Mouse (Mus musculus): Measurements from ENCODE around the gene Rps18. TPM values are rescaled to one million over a fixed set of nuclear protein-coding genes. Genes with fewer than 3 reads are reported as not detected.

Gene Rps18
- polyA plus RNA-seq, 1 experiment: 1,668 TPM

DNA sequence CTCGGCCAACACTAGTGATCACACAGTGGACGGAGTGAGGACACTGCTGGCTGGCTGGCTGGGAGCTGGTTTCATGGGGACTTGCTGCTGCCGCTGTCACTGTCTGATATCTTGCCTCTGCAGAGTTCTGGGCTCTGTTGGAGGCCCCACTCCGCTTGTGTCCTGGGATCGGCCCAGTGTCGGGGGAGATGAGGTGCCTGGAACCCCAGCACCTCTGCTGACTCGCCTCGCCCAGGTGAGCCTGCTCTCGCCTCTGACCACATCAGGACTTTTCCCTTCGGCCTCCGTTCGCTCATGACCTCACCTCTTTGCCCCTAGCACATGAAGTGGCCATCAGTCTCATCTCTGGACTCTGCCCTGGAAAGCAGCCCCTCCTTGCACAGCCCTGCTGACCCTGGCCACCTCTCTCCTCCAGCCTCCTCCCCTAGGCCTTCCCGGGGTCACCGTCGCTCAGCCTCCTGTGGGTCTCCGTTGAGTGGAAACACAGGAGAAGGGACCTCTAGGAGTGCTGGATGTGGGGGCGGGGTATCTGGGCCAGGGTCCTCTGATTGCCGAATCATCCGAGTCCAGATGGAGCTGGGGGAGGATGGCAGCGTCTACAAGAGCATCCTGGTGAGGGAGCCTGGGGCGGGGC lies 20.3 kb downstream of the Rps18 start:
- TF ChIP-seq CTCF (IDR thresholded peaks at IDR 0.05; ENCODE audit: borderline replicate concordance, insufficient read depth, low read length) (no peak), POLR2A (IDR thresholded peaks at IDR 0.05; ENCODE audit: low read depth, low read length) (no peak)
- H3K27ac ChIP-seq (ENCODE audit: insufficient read depth, low read length): no peak overlapping the region
- H3K4me3 ChIP-seq (ENCODE audit: insufficient read depth, low read length): no peak overlapping the region
- peaks cover 4% of the 10 kb centered on the region; the same call in 1 of the 2 replicates for H3K4me1 ChIP-seq (ENCODE audit: control insufficient read depth, insufficient read depth, low read length)

DNA sequence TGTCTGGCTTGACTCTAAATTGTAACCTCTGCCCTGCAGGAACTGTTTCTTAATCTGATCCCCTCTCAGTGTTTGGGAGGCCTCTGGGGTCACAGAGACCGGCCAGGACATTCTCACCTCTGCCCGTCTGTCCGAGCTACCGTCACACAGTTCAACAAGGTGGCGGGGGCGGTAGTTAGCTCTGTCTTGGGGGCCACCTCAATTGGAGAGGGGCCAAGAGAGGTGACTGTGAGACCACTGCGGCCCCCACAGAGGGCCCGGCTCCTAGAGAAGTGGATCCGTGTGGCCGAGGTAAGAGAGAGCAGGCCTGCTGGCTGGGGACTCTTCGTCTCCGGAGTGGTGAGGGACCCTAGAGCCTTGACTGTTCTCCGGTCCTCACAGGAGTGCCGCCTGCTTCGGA lies 22.8 kb downstream of the Rps18 start:
- TF ChIP-seq POLR2A (IDR thresholded peaks at IDR 0.05; ENCODE audit: low read depth, low read length) (no peak), CTCF (IDR thresholded peaks at IDR 0.05; ENCODE audit: borderline replicate concordance, insufficient read depth, low read length) (no peak)
- no peaks in the 10 kb centered on the region for H3K4me1 ChIP-seq (ENCODE audit: control insufficient read depth, insufficient read depth, low read length)
- H3K4me3 ChIP-seq (ENCODE audit: insufficient read depth, low read length): no peak overlapping the region
- no peak overlapping the region for H3K27ac ChIP-seq (ENCODE audit: insufficient read depth, low read length)

DNA sequence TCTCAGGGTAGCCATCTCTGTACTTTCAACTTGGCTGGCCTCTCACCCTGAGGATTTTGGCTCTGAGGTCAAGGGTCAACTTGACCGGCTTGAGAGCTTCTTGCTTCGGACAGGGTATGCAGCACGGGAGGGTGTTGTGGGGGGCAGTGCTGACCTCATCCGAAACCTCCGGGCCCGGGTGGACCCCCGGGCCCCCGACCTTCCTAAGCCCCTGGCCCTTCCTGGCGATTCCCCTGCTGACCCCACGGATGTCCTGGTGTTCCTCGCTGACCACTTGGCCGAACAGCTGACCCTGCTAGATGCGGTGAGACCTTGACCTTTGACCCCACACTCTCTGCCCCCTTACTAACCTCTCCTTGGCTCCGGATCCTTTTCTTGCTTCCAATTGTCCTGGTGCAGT lies 23.4 kb downstream of the Rps18 start:
- H3K27ac ChIP-seq (ENCODE audit: insufficient read depth, low read length): no peak overlapping the region
- TF ChIP-seq CTCF (IDR thresholded peaks at IDR 0.05; ENCODE audit: borderline replicate concordance, insufficient read depth, low read length): no peak
- TF ChIP-seq POLR2A (IDR thresholded peaks at IDR 0.05; ENCODE audit: low read depth, low read length): no peak
- H3K4me1 ChIP-seq (ENCODE audit: control insufficient read depth, insufficient read depth, low read length): no peaks in the 10 kb centered on the region
- no peak overlapping the region for H3K4me3 ChIP-seq (ENCODE audit: insufficient read depth, low read length)

DNA sequence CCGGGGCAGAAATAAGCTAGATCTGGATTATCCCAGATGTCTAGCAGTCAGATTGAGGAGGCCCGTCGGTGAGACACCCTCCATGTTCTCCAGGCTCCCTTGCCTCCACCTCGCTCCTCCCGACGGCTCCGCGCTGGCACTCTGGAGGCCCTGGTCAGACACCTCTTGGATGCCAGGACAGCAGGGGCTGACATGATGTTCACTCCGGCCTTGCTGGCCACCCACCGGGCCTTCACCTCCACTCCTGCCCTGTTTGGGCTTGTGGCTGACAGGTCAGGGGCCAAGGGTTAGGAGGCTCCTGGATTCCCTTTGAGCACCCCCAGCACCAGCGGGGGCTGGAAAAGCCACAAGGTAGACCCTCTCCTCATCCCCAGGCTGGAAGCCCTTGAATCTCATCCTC lies 23.9 kb downstream of the Rps18 start:
- TF ChIP-seq CTCF (IDR thresholded peaks at IDR 0.05; ENCODE audit: borderline replicate concordance, insufficient read depth, low read length) (no peak), POLR2A (IDR thresholded peaks at IDR 0.05; ENCODE audit: low read depth, low read length) (no peak)
- Histone ChIP-seq H3K4me1 (ENCODE audit: control insufficient read depth, insufficient read depth, low read length) (no peaks in the 10 kb centered on the region), H3K27ac (ENCODE audit: insufficient read depth, low read length) (no peak overlapping the region), H3K4me3 (ENCODE audit: insufficient read depth, low read length) (no peak overlapping the region)

DNA sequence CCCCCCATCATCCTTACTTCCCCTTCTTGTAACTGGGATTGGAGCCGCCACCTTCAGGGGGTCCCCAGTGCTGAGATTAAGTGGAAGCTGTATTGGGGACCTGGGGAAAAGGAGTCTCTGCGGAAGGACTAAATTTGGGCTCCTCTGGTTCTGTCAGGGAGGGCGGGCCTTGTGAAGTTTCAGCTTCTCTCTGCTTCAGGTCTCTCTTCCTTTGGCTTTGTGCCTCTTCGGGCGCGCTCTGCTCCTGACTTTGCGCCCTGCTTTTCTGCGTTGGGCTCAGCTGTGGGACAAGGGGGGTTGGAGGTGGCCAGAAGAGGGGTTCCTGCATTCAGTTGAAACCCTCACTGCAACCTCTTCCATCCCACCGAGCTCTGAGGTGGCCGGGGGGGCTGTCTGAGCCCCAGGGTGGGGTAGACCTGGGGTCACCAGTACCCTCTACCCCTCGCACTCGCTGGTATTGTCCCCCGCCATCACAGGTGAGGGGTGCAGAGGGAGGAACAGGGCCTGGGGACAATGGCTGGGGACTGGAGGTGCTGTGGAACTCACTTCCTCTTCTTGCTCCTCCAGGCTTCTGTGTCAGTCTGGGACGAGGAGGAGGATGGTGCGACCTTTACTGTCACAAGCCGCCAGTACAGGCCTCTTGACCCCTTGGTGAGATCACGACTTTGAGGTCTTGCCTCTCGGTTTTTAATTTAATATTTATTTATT lies 24.5 kb downstream of the Rps18 start:
- no peaks in the 10 kb centered on the region for H3K4me1 ChIP-seq (ENCODE audit: control insufficient read depth, insufficient read depth, low read length)
- H3K4me3 ChIP-seq (ENCODE audit: insufficient read depth, low read length): peak overlapping the region; percentile 77
- TF ChIP-seq POLR2A (IDR thresholded peaks at IDR 0.05; ENCODE audit: low read depth, low read length) (no peak), CTCF (IDR thresholded peaks at IDR 0.05; ENCODE audit: borderline replicate concordance, insufficient read depth, low read length) (no peak)
- no peak overlapping the region for H3K27ac ChIP-seq (ENCODE audit: insufficient read depth, low read length)

DNA sequence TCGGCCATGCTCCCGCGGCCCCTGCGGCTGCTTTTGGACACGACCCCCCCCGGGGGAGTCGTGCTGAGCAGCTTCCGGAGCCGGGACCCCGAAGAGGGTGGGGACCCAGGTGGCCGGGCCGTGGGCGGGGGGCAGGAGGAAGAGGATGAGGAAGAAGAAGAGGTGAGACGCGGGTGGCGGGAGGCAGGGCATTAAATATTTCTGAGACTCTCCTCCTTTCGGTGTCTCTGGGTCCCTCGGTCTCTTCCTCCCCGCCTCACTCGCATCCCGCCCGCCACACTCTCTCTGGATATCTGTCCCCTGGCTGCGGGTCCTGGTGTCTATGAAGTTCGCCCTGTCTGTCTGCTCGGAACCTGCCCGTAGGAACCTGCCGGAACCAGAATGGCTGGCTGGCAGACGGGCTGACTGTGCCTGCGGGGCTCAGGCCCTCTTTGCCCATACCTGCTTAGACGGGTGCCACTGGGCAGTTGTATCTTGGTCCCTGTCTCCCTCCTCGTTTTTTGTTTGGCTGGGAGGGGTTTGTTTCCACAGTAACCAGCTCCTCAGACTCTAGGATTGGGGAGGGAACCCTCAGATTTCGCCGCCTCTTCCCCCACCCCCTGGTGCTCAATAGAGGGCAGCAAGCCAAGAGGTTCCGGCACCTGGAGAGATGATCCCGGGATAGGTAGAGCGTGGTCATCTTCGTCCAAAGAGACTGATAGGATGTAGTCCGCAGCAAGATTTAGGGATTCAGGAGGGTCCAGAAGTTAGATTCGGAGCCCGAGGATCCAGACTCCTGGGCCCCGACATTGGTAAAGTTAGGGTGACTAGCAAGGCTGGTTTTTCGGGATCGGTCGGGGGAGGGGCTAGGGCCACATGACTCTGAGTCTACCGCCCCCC lies 25.3 kb downstream of the Rps18 start:
- Histone ChIP-seq H3K27ac (ENCODE audit: insufficient read depth, low read length) (0 out of 2 replicates have a peak overlapping the region, but pooled peaks have one; percentile 36), H3K4me1 (ENCODE audit: control insufficient read depth, insufficient read depth, low read length) (no peaks in the 10 kb centered on the region), H3K4me3 (ENCODE audit: insufficient read depth, low read length) (peak overlapping the region; percentile 77)
- no peak for TF ChIP-seq CTCF (IDR thresholded peaks at IDR 0.05; ENCODE audit: borderline replicate concordance, insufficient read depth, low read length)
- TF ChIP-seq POLR2A (IDR thresholded peaks at IDR 0.05; ENCODE audit: low read depth, low read length): 0 out of 2 replicates have a peak, but pooled peaks have one; percentile 5

DNA sequence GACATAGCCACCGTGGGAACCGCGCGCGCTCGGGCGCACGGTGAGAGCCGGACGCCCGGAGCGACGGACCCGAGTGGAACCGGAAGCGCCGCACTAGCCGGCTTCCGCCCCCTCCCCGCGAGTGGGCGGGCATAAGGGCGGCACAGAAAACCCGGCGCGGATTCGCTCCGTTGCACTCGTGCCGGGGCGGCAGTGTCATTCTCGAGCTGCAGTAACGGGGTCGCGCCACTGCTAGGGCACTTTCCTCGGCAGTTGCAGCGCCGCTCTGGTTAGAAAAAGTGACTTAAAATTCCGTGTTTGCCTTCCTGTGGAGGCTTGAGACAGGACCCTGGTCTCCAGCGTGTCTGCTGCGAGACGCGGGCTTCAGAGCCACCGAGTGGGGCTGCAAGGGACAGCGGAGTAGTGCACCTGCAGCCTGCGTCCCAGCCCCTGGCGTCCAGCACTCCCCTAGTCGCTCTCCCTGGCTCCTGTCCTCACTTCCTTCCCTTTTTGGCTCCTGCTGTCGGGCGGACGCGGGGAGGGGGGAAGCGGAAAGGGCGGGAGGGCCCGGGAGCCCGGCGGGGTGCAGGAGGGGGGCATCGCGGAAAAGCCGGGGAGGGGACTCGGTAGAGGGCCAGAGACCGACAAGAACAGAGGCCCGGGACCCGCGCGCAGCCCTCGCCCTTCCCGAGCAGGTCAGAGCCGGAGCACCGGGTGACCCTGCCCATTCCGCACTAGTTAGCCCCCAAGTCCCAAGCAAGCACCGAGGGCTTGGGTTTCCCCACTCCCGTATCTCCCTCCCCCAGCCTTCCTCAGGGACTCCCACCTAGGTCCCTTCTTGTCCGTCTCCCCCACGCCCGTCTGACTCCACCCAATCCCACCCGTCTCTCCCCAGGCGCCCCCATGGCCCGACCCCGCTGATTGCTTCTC lies 26.2 kb downstream of the Rps18 start, which contains the start of gene Rgl2:
TSS of gene Rgl2 (plus strand) at position 173 of the 909 bp plus-strand sequence.
- TF ChIP-seq POLR2A (IDR thresholded peaks at IDR 0.05; ENCODE audit: low read depth, low read length): peak; percentile 50
- TF ChIP-seq CTCF (IDR thresholded peaks at IDR 0.05; ENCODE audit: borderline replicate concordance, insufficient read depth, low read length): peak; percentile 8; the same call in 1 of the 2 replicates
- peak within 1 kb of the TSS; percentile 69 for H3K27ac ChIP-seq (ENCODE audit: insufficient read depth, low read length)
- H3K4me1 ChIP-seq (ENCODE audit: control insufficient read depth, insufficient read depth, low read length): no peaks in the 10 kb centered on the region
- peak within 1 kb of the TSS; percentile 77 for H3K4me3 ChIP-seq (ENCODE audit: insufficient read depth, low read length)

DNA sequence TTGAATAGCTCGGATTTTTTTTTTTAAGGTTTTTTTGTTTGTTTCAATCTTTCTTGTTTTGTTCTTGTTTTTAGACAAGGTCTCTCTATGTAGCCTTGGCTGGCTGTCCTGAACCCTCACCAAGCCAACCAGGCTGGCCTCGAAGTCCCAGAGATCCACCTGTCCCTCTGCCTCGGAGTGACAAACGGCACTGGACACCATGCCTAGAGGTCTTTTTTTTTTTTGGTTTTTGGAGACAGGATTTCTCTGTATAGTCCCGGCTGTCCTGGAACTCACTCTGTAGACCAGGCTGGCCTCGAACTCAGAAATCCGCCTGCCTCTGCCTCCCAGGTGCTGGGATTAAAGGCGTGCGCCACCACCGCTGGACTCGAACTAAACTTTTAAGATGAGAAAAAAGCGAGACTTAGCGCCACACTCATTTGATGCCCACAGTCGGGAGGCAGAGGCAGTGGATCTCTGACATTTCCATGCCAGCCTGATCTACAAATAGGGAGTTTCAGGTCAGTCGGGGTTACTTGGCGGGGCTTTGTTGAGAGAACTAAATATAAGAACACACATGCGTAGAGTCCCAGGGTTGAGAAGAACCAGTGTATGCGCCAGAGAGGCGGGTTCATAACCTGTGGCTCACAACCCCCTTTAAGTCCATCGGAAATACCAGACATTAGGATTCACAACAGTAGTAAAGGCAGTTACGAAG lies 27.4 kb downstream of the Rps18 start:
- Histone ChIP-seq H3K4me1 (ENCODE audit: control insufficient read depth, insufficient read depth, low read length) (no peaks in the 10 kb centered on the region), H3K4me3 (ENCODE audit: insufficient read depth, low read length) (peak overlapping the region; percentile 77), H3K27ac (ENCODE audit: insufficient read depth, low read length) (no peak overlapping the region)
- TF ChIP-seq CTCF (IDR thresholded peaks at IDR 0.05; ENCODE audit: borderline replicate concordance, insufficient read depth, low read length) (no peak), POLR2A (IDR thresholded peaks at IDR 0.05; ENCODE audit: low read depth, low read length) (no peak)

Measured in embryonic fibroblast, embryonic 13.5 days (primary cell).